In genomic region chr11:62587034-62587433, GRCm38 (mm10) we compare ENCODE assay signal across 20 mouse cellular contexts. TPM values are rescaled to one million over a fixed set of nuclear protein-coding genes. Genes with fewer than 3 reads are reported as not detected.
A peak's percentile ranks its signal among the peaks of the same experiment; 100 is the strongest.
DNase-seq lines count a peak whose midpoint lies in the region; TF ChIP-seq lines count a peak whose summit lies in the region.
"Had no signal": no experiment of that assay in that cellular context is flagged by ENCODE, and none has a peak within 500 bp of the region (broad histone marks: within the 10 kb centered on the region; RNA-seq: fewer than 3 reads in every experiment).

No protein-coding gene starts in this region.

- WGBS in heart, adult 2 months, result 84% methylated on average over 5 of the region's 5 CpGs

- TF ChIP-seq POLR2A in heart, adult 2 months (IDR thresholded peaks at IDR 0.05; ENCODE audit: insufficient read depth, low read depth, low read length), result no peak

- no peak for TF ChIP-seq EP300 in heart, adult 2 months (IDR thresholded peaks at IDR 0.05; ENCODE audit: insufficient read depth, low read depth, low read length)

- DNase-seq in cerebellum, adult 9-11 months, result peak; percentile 1
- no peak for DNase-seq in cerebellum, postnatal 25 days
- DNase-seq in heart, adult 11 months, result peak; percentile 78
- DNase-seq in heart, adult 2 months, result no peak
- DNase-seq in 416B (ENCODE audit: low read depth), result peak; percentile 72
- DNase-seq: adrenal gland, adult 2 months; adrenal gland, postnatal 10 days; adrenal gland, postnatal 25 days; cerebellum, adult 11 months; cerebellum, adult 18-20 months; cerebellum, adult 8-10 months; cerebellum, postnatal 10 days; cerebellum, postnatal 36 days; embryo, embryonic 11 days had no signal

- no peaks in the 10 kb centered on the region; the same call in 1 of the 2 replicates for H3K4me1 ChIP-seq in heart, adult 2 months (ENCODE audit: control insufficient read depth, insufficient read depth, low read length)
- H3K4me1 ChIP-seq: forebrain, embryonic 13.5 days had no signal

- no peak overlapping the region for H3K4me3 ChIP-seq in heart, adult 2 months
- H3K4me3 ChIP-seq: embryonic facial prominence, embryonic 13.5 days; embryonic facial prominence, embryonic 15.5 days; erythroblast, embryonic 14.5 days; forebrain, embryonic 10.5 days; forebrain, embryonic 13.5 days; forebrain, embryonic 15.5 days had no signal

- no peak overlapping the region for H3K27ac ChIP-seq in heart, adult 2 months
- H3K27ac ChIP-seq: embryonic facial prominence, embryonic 13.5 days; embryonic facial prominence, embryonic 15.5 days; forebrain, embryonic 10.5 days; forebrain, embryonic 13.5 days; forebrain, embryonic 15.5 days had no signal

- no peaks in the 10 kb centered on the region for H3K36me3 ChIP-seq in heart, adult 2 months (ENCODE audit: control insufficient read depth, insufficient read depth, low read length)
- H3K36me3 ChIP-seq: embryonic facial prominence, embryonic 13.5 days; embryonic facial prominence, embryonic 15.5 days; forebrain, embryonic 10.5 days; forebrain, embryonic 15.5 days had no signal

- TF ChIP-seq CTCF in heart, adult 2 months (IDR thresholded peaks at IDR 0.05), result no peak

- H3K79me2 ChIP-seq in heart, adult 2 months (replicated peaks; ENCODE audit: control insufficient read depth, insufficient read depth, low read length), result no peaks in the 10 kb centered on the region

- no peak overlapping the region for H3K9ac ChIP-seq in heart, adult 2 months (ENCODE audit: low read depth, low read length)
- H3K9ac ChIP-seq: embryonic facial prominence, embryonic 13.5 days; embryonic facial prominence, embryonic 15.5 days; forebrain, embryonic 13.5 days; forebrain, embryonic 15.5 days had no signal

- intact Hi-C loops in heart, adult 2 months (cut with DNase I), result no loop called here

- no peaks in the 10 kb centered on the region for H3K27me3 ChIP-seq in heart, adult 2 months (ENCODE audit: control insufficient read depth, insufficient read depth, low read length)
- H3K27me3 ChIP-seq: embryonic facial prominence, embryonic 13.5 days; embryonic facial prominence, embryonic 15.5 days; forebrain, embryonic 13.5 days; forebrain, embryonic 15.5 days had no signal

RNA-seq across cellular contexts. Expression of gene Trpv2, which starts 12.7 kb away (rescaled TPM):
- 1 to 10 TPM; 2.6 to 3.5 TPM for total RNA-seq in heart, adult 2 months (2021)
- polyA plus RNA-seq in heart, adult 2 months (2012; rRNA removed), result 4.6 and 5.6 TPM in 2 replicates

RNA-seq across cellular contexts. Expression of gene Ubb, which starts 36.1 kb away (rescaled TPM):
- 100 to 1,000 TPM; 626 to 699 TPM for total RNA-seq in heart, adult 2 months (2021)
- 1,026 and 1,119 TPM in 2 replicates for polyA plus RNA-seq in heart, adult 2 months (2012; rRNA removed)

RNA-seq across cellular contexts. Expression of gene Cenpv, which starts 48.0 kb away (rescaled TPM):
- total RNA-seq in heart, adult 2 months (2021), result 10 to 100 TPM; 25.0 to 25.8 TPM
- polyA plus RNA-seq in heart, adult 2 months (2012; rRNA removed), result 30.8 and 54.7 TPM in 2 replicates

Comparison
In these comparisons a context has a peak if more than half of its experiments do, and no peak if none do; other contexts are left out.
1. DNase-seq: peak in cerebellum, adult 9-11 months (single experiment), heart, adult 11 months (single experiment) and 416B (single experiment); none in cerebellum, postnatal 25 days (0 of 2) and heart, adult 2 months (0 of 2).